In genomic region chr12:32307280-32308006, GRCm38 (mm10) we compare ENCODE assay signal across 13 mouse cellular contexts.
DNase-seq lines count a peak whose midpoint lies in the region; ATAC-seq lines count a peak whose summit lies in the region.
"Had no signal": no experiment of that assay in that cellular context is flagged by ENCODE, and none has a peak within 500 bp of the region (broad histone marks: within the 10 kb centered on the region; RNA-seq: fewer than 3 reads in every experiment).

No protein-coding gene starts in this region.

- 53% methylated on average over 9 of the region's 9 CpGs for WGBS in heart, embryonic 13.5 days
- WGBS in liver, embryonic 16.5 days (ENCODE audit: insufficient replicate concordance): 21% methylated on average over 9 of the region's 9 CpGs
- 55% methylated on average over 9 of the region's 9 CpGs for WGBS in stomach, embryonic 15.5 days
- WGBS in kidney, embryonic 16.5 days: 71% methylated on average over 9 of the region's 9 CpGs

- H3K4me3 ChIP-seq in heart, embryonic 13.5 days: no peak overlapping the region
- H3K4me3 ChIP-seq in liver, embryonic 16.5 days (ENCODE audit: low read depth, low read length): peak overlapping the region; percentile 49
- no peak overlapping the region for H3K4me3 ChIP-seq in stomach, embryonic 15.5 days (replicated peaks)
- no peak overlapping the region for H3K4me3 ChIP-seq in kidney, embryonic 16.5 days (ENCODE audit: low read length)
- H3K4me3 ChIP-seq: embryonic facial prominence, embryonic 13.5 days had no signal

- no peaks in the 10 kb centered on the region for H3K36me3 ChIP-seq in heart, embryonic 13.5 days
- H3K36me3 ChIP-seq in liver, embryonic 16.5 days (ENCODE audit: control insufficient read depth, insufficient read depth): no peaks in the 10 kb centered on the region
- no peaks in the 10 kb centered on the region for H3K36me3 ChIP-seq in stomach, embryonic 15.5 days
- H3K36me3 ChIP-seq in kidney, embryonic 16.5 days (ENCODE audit: insufficient read depth, low read length): no peaks in the 10 kb centered on the region
- H3K36me3 ChIP-seq: embryonic facial prominence, embryonic 13.5 days had no signal

- no peak for DNase-seq in heart, adult 11 months
- DNase-seq in left cerebral cortex, postnatal 10 days (ENCODE audit: extremely low spot score in 1 of 2, low spot score in 2 of 2): no peak
- no peak for DNase-seq in thymus, postnatal 0 days (ENCODE audit: low spot score)
- DNase-seq: heart, postnatal 10 days; lung, adult 18-20 months had no signal

- H3K4me2 ChIP-seq in heart, embryonic 13.5 days: peak overlapping the region; percentile 29; the same call in 1 of the 2 replicates
- H3K4me2 ChIP-seq in liver, embryonic 16.5 days (ENCODE audit: low read depth, low read length): peak overlapping the region; percentile 82
- H3K4me2 ChIP-seq in stomach, embryonic 15.5 days: no peak overlapping the region
- no peak overlapping the region for H3K4me2 ChIP-seq in kidney, embryonic 16.5 days (replicated peaks; ENCODE audit: low read depth, low read length)
- H3K4me2 ChIP-seq: embryonic facial prominence, embryonic 13.5 days had no signal

- H3K4me1 ChIP-seq in heart, embryonic 13.5 days: no peaks in the 10 kb centered on the region
- H3K4me1 ChIP-seq in liver, embryonic 16.5 days (ENCODE audit: control insufficient read depth, low read depth, low read length): peaks cover 35% of the 10 kb centered on the region
- H3K4me1 ChIP-seq in stomach, embryonic 15.5 days: no peaks in the 10 kb centered on the region
- no peaks in the 10 kb centered on the region for H3K4me1 ChIP-seq in kidney, embryonic 16.5 days (ENCODE audit: insufficient read depth, low read length)
- H3K4me1 ChIP-seq: embryonic facial prominence, embryonic 13.5 days had no signal

- no peaks in the 10 kb centered on the region for H3K9me3 ChIP-seq in heart, embryonic 13.5 days
- no peaks in the 10 kb centered on the region for H3K9me3 ChIP-seq in liver, embryonic 16.5 days (replicated peaks; ENCODE audit: control insufficient read depth, low read length)
- H3K9me3 ChIP-seq in stomach, embryonic 15.5 days: no peaks in the 10 kb centered on the region
- no peaks in the 10 kb centered on the region for H3K9me3 ChIP-seq in kidney, embryonic 16.5 days (ENCODE audit: low read length)
- H3K9me3 ChIP-seq: embryonic facial prominence, embryonic 13.5 days had no signal

- ATAC-seq in heart, embryonic 13.5 days (ENCODE audit: extremely low read depth, insufficient number of reproducible peaks, low FRiP score, low TSS enrichment): peak; percentile 78
- ATAC-seq in erythroid progenitor cell, adult 5-6 weeks (replicated peaks; ENCODE audit: low FRiP score, poor library complexity, severe bottlenecking): peak; percentile 92
- peak; percentile 98 for ATAC-seq in liver, embryonic 16.5 days (ENCODE audit: low read depth)
- peak; percentile 95 for ATAC-seq in stomach, embryonic 15.5 days (ENCODE audit: insufficient read depth, low FRiP score, low read depth)
- no peak for ATAC-seq in kidney, embryonic 16.5 days (ENCODE audit: low FRiP score, low TSS enrichment)
- ATAC-seq: CD4-positive, CD25-positive, alpha-beta regulatory T cell, adult 4 months; inflammation-experienced regulatory T-cells, adult 6 months had no signal

- peak overlapping the region; percentile 16; the same call in 1 of the 2 replicates for H3K27ac ChIP-seq in heart, embryonic 13.5 days (replicated peaks)
- peak overlapping the region; percentile 98 for H3K27ac ChIP-seq in liver, embryonic 16.5 days (ENCODE audit: low read length)
- no peak overlapping the region for H3K27ac ChIP-seq in stomach, embryonic 15.5 days
- no peak overlapping the region for H3K27ac ChIP-seq in kidney, embryonic 16.5 days (ENCODE audit: low read length)
- H3K27ac ChIP-seq: embryonic facial prominence, embryonic 13.5 days had no signal

- H3K9ac ChIP-seq in heart, embryonic 13.5 days: no peak overlapping the region
- peak overlapping the region; percentile 70 for H3K9ac ChIP-seq in liver, embryonic 16.5 days (ENCODE audit: low read depth, low read length)
- H3K9ac ChIP-seq in stomach, embryonic 15.5 days: no peak overlapping the region
- H3K9ac ChIP-seq in kidney, embryonic 16.5 days (replicated peaks; ENCODE audit: low read length): no peak overlapping the region
- H3K9ac ChIP-seq: embryonic facial prominence, embryonic 13.5 days had no signal

- H3K27me3 ChIP-seq in heart, embryonic 13.5 days (replicated peaks): no peaks in the 10 kb centered on the region
- H3K27me3 ChIP-seq in liver, embryonic 16.5 days (ENCODE audit: control insufficient read depth, insufficient read depth, low read depth, low read length): no peaks in the 10 kb centered on the region
- no peaks in the 10 kb centered on the region for H3K27me3 ChIP-seq in stomach, embryonic 15.5 days (replicated peaks)
- H3K27me3 ChIP-seq in kidney, embryonic 16.5 days (ENCODE audit: insufficient read depth, low read length): no peaks in the 10 kb centered on the region
- H3K27me3 ChIP-seq: embryonic facial prominence, embryonic 13.5 days had no signal

- intact Hi-C loops in left cerebral cortex, postnatal 10 days (cut with DNase I): no loop called here

Comparison
In these comparisons a context has a peak if more than half of its experiments do, and no peak if none do; other contexts are left out.
1. H3K27ac ChIP-seq: peak in heart, embryonic 13.5 days (single experiment) and liver, embryonic 16.5 days (single experiment); none in stomach, embryonic 15.5 days (single experiment) and kidney, embryonic 16.5 days (single experiment).
2. H3K4me2 ChIP-seq: peak in heart, embryonic 13.5 days (single experiment) and liver, embryonic 16.5 days (single experiment); none in stomach, embryonic 15.5 days (single experiment) and kidney, embryonic 16.5 days (single experiment).